Mouse (Mus musculus): ENCODE results near the gene Calhm4. TPM values are rescaled to one million over a fixed set of nuclear protein-coding genes. Genes with fewer than 3 reads are reported as not detected.

Gene Calhm4
- polyA plus RNA-seq, 1 experiment = not detected

DNA sequence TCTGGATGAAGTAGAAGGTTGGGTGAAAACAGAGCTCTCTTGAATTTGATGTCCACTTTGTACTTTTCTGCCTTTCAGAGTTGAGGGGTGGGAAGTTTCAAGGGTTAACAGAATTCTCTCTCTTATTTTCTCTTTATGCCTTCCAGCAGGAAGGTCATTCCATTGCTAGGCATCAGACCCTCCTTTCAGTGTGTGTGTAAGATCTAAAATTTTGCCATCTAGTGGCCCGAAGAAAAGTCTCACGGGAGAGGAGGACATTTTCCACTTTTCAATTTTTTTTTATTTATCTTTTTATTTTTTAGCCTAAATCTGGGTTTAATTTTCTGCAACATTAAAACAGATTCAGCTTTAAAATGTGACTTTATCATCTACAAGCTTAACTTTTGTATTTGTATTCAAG, 27.5 kb upstream of the Calhm4 start:
- H3K27me3 ChIP-seq (ENCODE audit: control insufficient read depth, insufficient read depth, low read length) = no peaks in the 10 kb centered on the region
- 52% methylated on average over 2 of the region's 2 CpGs for WGBS
- H3K36me3 ChIP-seq (ENCODE audit: control insufficient read depth, insufficient read depth, low read length) = no peaks in the 10 kb centered on the region
- no peak overlapping the region for H3K27ac ChIP-seq (ENCODE audit: insufficient read depth, low read depth, low read length)
- H3K4me1 ChIP-seq (ENCODE audit: control insufficient read depth, insufficient read depth, insufficient read length, low read length) = no peaks in the 10 kb centered on the region
- TF ChIP-seq POLR2A (IDR thresholded peaks at IDR 0.05; ENCODE audit: low read depth, low read length) = no peak
- no peak for TF ChIP-seq CTCF (IDR thresholded peaks at IDR 0.05; ENCODE audit: extremely low read depth, insufficient read length, insufficient replicate concordance, low read depth, low read length)
- no peak overlapping the region for H3K4me3 ChIP-seq (ENCODE audit: low read depth, low read length)

DNA sequence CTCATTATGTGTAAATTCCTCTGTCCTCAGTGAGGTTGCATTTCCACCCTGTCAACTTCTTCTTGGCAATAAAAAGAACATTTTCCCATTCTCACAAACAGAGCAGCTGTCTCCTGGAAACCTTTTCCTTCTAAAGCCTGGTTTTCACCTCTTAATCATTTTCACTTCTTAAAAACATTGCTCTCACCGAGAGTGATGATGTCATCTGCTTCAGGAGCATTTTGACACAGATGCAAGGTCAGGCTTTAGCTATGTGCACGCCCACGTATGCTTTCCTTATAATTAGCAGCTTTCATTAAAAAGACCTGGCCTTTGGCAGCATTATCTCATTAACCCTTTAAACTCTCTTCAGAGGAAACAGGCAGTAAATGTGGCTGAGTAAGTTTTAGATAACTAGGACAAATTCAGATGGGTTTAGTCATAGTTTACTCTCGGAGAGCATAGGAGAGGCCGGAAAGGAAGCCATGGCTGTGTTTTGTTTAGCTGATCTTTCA, 26.9 kb upstream of the Calhm4 start:
- Histone ChIP-seq H3K27ac (ENCODE audit: insufficient read depth, low read depth, low read length) (no peak overlapping the region), H3K36me3 (ENCODE audit: control insufficient read depth, insufficient read depth, low read length) (no peaks in the 10 kb centered on the region), H3K27me3 (ENCODE audit: control insufficient read depth, insufficient read depth, low read length) (no peaks in the 10 kb centered on the region), H3K4me1 (ENCODE audit: control insufficient read depth, insufficient read depth, insufficient read length, low read length) (no peaks in the 10 kb centered on the region), H3K4me3 (ENCODE audit: low read depth, low read length) (no peak overlapping the region)
- TF ChIP-seq POLR2A (IDR thresholded peaks at IDR 0.05; ENCODE audit: low read depth, low read length) = no peak
- no peak for TF ChIP-seq CTCF (IDR thresholded peaks at IDR 0.05; ENCODE audit: extremely low read depth, insufficient read length, insufficient replicate concordance, low read depth, low read length)
- WGBS = 30% methylated on average over 5 of the region's 5 CpGs

DNA sequence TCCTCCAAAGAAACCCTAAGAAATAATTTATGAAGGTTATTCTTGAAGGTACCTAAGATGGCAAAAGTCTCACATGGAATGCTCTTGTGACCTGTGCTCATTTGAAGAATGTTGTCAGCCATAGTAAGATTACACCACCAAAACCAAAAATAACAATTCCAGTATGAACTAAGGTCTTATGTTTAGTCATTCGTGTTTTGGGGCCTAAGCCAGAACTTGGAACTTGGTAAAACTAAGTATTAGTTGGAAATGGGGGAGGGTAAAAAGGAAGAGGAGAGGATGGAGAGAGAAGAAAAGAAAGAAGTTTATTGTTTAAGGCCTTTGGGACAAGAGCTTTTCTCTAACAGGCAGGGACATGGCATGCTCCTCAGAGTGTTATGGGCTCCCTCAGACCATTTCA, 25.5 kb upstream of the Calhm4 start:
- Histone ChIP-seq H3K36me3 (ENCODE audit: control insufficient read depth, insufficient read depth, low read length) (no peaks in the 10 kb centered on the region), H3K27ac (ENCODE audit: insufficient read depth, low read depth, low read length) (no peak overlapping the region), H3K27me3 (ENCODE audit: control insufficient read depth, insufficient read depth, low read length) (no peaks in the 10 kb centered on the region), H3K4me1 (ENCODE audit: control insufficient read depth, insufficient read depth, insufficient read length, low read length) (no peaks in the 10 kb centered on the region), H3K4me3 (ENCODE audit: low read depth, low read length) (no peak overlapping the region)
- TF ChIP-seq POLR2A (IDR thresholded peaks at IDR 0.05; ENCODE audit: low read depth, low read length) = no peak
- TF ChIP-seq CTCF (IDR thresholded peaks at IDR 0.05; ENCODE audit: extremely low read depth, insufficient read length, insufficient replicate concordance, low read depth, low read length) = no peak
- WGBS = 59% methylated on average over 1 of the region's 1 CpGs

GRCm38 (mm10) chr10:34066591-34066990, 22.5 kb upstream of the Calhm4 start:
- Histone ChIP-seq H3K4me1 (ENCODE audit: control insufficient read depth, insufficient read depth, insufficient read length, low read length) (no peaks in the 10 kb centered on the region), H3K36me3 (ENCODE audit: control insufficient read depth, insufficient read depth, low read length) (no peaks in the 10 kb centered on the region), H3K4me3 (ENCODE audit: low read depth, low read length) (no peak overlapping the region), H3K27ac (ENCODE audit: insufficient read depth, low read depth, low read length) (no peak overlapping the region), H3K27me3 (ENCODE audit: control insufficient read depth, insufficient read depth, low read length) (no peaks in the 10 kb centered on the region)
- TF ChIP-seq CTCF (IDR thresholded peaks at IDR 0.05; ENCODE audit: extremely low read depth, insufficient read length, insufficient replicate concordance, low read depth, low read length) = no peak
- TF ChIP-seq POLR2A (IDR thresholded peaks at IDR 0.05; ENCODE audit: low read depth, low read length) = no peak
- 40% methylated on average over 3 of the region's 3 CpGs for WGBS

DNA sequence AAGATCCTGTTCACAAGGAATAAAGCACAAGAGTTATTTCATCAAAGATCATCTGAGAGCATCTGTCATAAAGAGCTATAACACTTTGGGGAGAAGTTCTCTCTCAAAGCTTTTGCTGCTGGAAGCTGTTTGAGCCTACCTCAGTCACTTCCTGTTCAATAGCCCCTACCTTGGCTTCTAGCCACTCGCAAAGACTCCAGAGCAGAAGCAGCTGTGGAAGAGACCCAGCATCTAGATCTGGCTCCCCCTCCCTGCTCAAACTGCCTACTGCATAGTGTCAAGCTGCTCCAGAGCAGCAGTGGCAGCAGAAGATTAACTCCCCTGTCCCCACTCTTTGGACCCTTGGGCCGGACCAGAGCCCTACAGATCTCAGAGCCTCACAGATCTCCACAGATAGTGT, 9.9 kb upstream of the Calhm4 start:
- no peak for TF ChIP-seq POLR2A (IDR thresholded peaks at IDR 0.05; ENCODE audit: low read depth, low read length)
- no peaks in the 10 kb centered on the region for H3K27me3 ChIP-seq (ENCODE audit: control insufficient read depth, insufficient read depth, low read length)
- WGBS = 80% methylated on average over 2 of the region's 2 CpGs

GRCm38 (mm10) chr10:34037401-34037800, 6.7 kb downstream of the Calhm4 start, which contains the start of gene Trappc3l:
Gene Trappc3l (plus strand): TSS chr10:34037597.
- H3K27ac ChIP-seq (ENCODE audit: insufficient read depth, low read depth, low read length) = no peak within 1 kb of the TSS
- no peak within 1 kb of the TSS for H3K4me3 ChIP-seq (ENCODE audit: low read depth, low read length)
- TF ChIP-seq CTCF (IDR thresholded peaks at IDR 0.05; ENCODE audit: extremely low read depth, insufficient read length, insufficient replicate concordance, low read depth, low read length) (no peak), POLR2A (IDR thresholded peaks at IDR 0.05; ENCODE audit: low read depth, low read length) (no peak)
- H3K4me1 ChIP-seq (ENCODE audit: control insufficient read depth, insufficient read depth, insufficient read length, low read length) = peaks cover 2% of the 10 kb centered on the region; the same call in 1 of the 2 replicates
- WGBS = 83% methylated on average over 3 of the region's 3 CpGs
- no peaks in the 10 kb centered on the region for H3K36me3 ChIP-seq (ENCODE audit: control insufficient read depth, insufficient read depth, low read length)
- no peaks in the 10 kb centered on the region for H3K27me3 ChIP-seq (ENCODE audit: control insufficient read depth, insufficient read depth, low read length)

More for the DNA sequence above, 9.9 kb upstream of the Calhm4 start:
- no peak overlapping the region for H3K4me3 ChIP-seq (ENCODE audit: low read depth, low read length)
- no peak overlapping the region for H3K27ac ChIP-seq (ENCODE audit: insufficient read depth, low read depth, low read length)
- H3K4me1 ChIP-seq (ENCODE audit: control insufficient read depth, insufficient read depth, insufficient read length, low read length) = no peaks in the 10 kb centered on the region
- no peaks in the 10 kb centered on the region for H3K36me3 ChIP-seq (ENCODE audit: control insufficient read depth, insufficient read depth, low read length)

GRCm38 (mm10) chr10:34036587-34036986, 7.5 kb downstream of the Calhm4 start:
- no peaks in the 10 kb centered on the region for H3K36me3 ChIP-seq (ENCODE audit: control insufficient read depth, insufficient read depth, low read length)
- 10% methylated on average over 5 of the region's 5 CpGs for WGBS
- H3K27ac ChIP-seq (ENCODE audit: insufficient read depth, low read depth, low read length) = no peak overlapping the region
- H3K4me1 ChIP-seq (ENCODE audit: control insufficient read depth, insufficient read depth, insufficient read length, low read length) = peaks cover 2% of the 10 kb centered on the region; the same call in 1 of the 2 replicates
- H3K27me3 ChIP-seq (ENCODE audit: control insufficient read depth, insufficient read depth, low read length) = no peaks in the 10 kb centered on the region
- no peak for TF ChIP-seq CTCF (IDR thresholded peaks at IDR 0.05; ENCODE audit: extremely low read depth, insufficient read length, insufficient replicate concordance, low read depth, low read length)
- no peak overlapping the region for H3K4me3 ChIP-seq (ENCODE audit: low read depth, low read length)
